Mouse (Mus musculus) thymus, adult 2 months (tissue): ENCODE results near the gene Slc9a9.

Experiments used
- CTCF ChIP-seq: fragments of 200-500 bp; IDR thresholded peaks from 2 replicates; pipeline ENCODE4 v1.5.1; 2012; ENCODE audit warnings: mild to moderate bottlenecking, control low read depth, low read length, moderate library complexity, borderline replicate concordance; ENCODE audit not compliant: control insufficient read depth, poor library complexity, insufficient read depth; ENCODE audit errors: extremely low read depth
- POLR2A ChIP-seq: fragments of 200-500 bp; IDR thresholded peaks from 2 replicates; pipeline ENCODE4 v1.6.1; 2012; ENCODE audit warnings: mild to moderate bottlenecking, low read length, control low read depth, moderate library complexity; ENCODE audit not compliant: control insufficient read depth, poor library complexity, insufficient read depth; ENCODE audit errors: extremely low read depth

- TF ChIP-seq CTCF (no peak), POLR2A (no peak)
Measured at GRCm38 (mm10) chr9:94686380-94686779, 16.7 kb downstream of the Slc9a9 start.
